Mouse (Mus musculus): ENCODE results near the gene Col15a1.

- TF ChIP-seq POLR2A (IDR thresholded peaks at IDR 0.05; ENCODE audit: low read depth, low read length) (no peak), CTCF (IDR thresholded peaks at IDR 0.05; ENCODE audit: extremely low read depth, insufficient read length, insufficient replicate concordance, low read depth, low read length) (no peak)
These were observed 74.1 kb downstream of the Col15a1 start for GRCm38 (mm10) chr4:47281920-47282682.
